Mouse (Mus musculus): ENCODE data around the gene Tgm1. TPM values are rescaled to one million over a fixed set of nuclear protein-coding genes. Genes with fewer than 3 reads are reported as not detected.

Tgm1 gene
- polyA plus RNA-seq, 1 experiment from 2014 or later: 3.0 TPM

GRCm38 (mm10) chr14:55730531-55731032 is 16.9 kb upstream of the Tgm1 start:
- Histone ChIP-seq H3K4me2 (no peak overlapping the region), H3K4me1 (replicated peaks; ENCODE audit: control insufficient read depth, insufficient read depth, low read length) (no peaks in the 10 kb centered on the region), H3K27me3 (replicated peaks; ENCODE audit: control insufficient read depth, insufficient read depth, low read length) (no peaks in the 10 kb centered on the region), H3K4me3 (ENCODE audit: low read depth, low read length) (no peak overlapping the region), H3K9ac (ENCODE audit: low read depth, low read length) (no peak overlapping the region), H3K9me3 (ENCODE audit: control insufficient read depth, low read length) (no peaks in the 10 kb centered on the region), H3K27ac (ENCODE audit: low read depth, low read length) (no peak overlapping the region), H3K36me3 (ENCODE audit: control insufficient read depth, insufficient read depth, low read length) (no peaks in the 10 kb centered on the region)
- no peak for ATAC-seq (replicated peaks; ENCODE audit: low FRiP score)
- 72% methylated on average over 7 of the region's 7 CpGs for WGBS
- no peak for DNase-seq (ENCODE audit: low spot score)

- no peak for DNase-seq (ENCODE audit: low spot score)
- Histone ChIP-seq H3K36me3 (ENCODE audit: control insufficient read depth, insufficient read depth, low read length) (no peaks in the 10 kb centered on the region), H3K27ac (ENCODE audit: low read depth, low read length) (no peak overlapping the region), H3K4me2 (no peak overlapping the region), H3K9ac (ENCODE audit: low read depth, low read length) (no peak overlapping the region), H3K4me3 (ENCODE audit: low read depth, low read length) (no peak overlapping the region), H3K4me1 (replicated peaks; ENCODE audit: control insufficient read depth, insufficient read depth, low read length) (no peaks in the 10 kb centered on the region), H3K9me3 (ENCODE audit: control insufficient read depth, low read length) (no peaks in the 10 kb centered on the region), H3K27me3 (replicated peaks; ENCODE audit: control insufficient read depth, insufficient read depth, low read length) (no peaks in the 10 kb centered on the region)
- ATAC-seq (replicated peaks; ENCODE audit: low FRiP score): no peak
- WGBS: 70% methylated on average over 7 of the region's 7 CpGs
Measured at GRCm38 (mm10) chr14:55730116-55730515, 16.4 kb upstream of the Tgm1 start.

- H3K27me3 ChIP-seq (replicated peaks; ENCODE audit: control insufficient read depth, insufficient read depth, low read length): no peaks in the 10 kb centered on the region
- H3K27ac ChIP-seq (ENCODE audit: low read depth, low read length): no peak overlapping the region
- no peaks in the 10 kb centered on the region for H3K36me3 ChIP-seq (ENCODE audit: control insufficient read depth, insufficient read depth, low read length)
- H3K9ac ChIP-seq (ENCODE audit: low read depth, low read length): no peak overlapping the region
- no peak overlapping the region for H3K4me2 ChIP-seq
- ATAC-seq (replicated peaks; ENCODE audit: low FRiP score) (no peak), DNase-seq (ENCODE audit: low spot score) (no peak)
- H3K4me3 ChIP-seq (ENCODE audit: low read depth, low read length): no peak overlapping the region
- H3K4me1 ChIP-seq (replicated peaks; ENCODE audit: control insufficient read depth, insufficient read depth, low read length): peaks cover 4% of the 10 kb centered on the region; the same call in 1 of the 2 replicates
- 61% methylated on average over 8 of the region's 8 CpGs for WGBS
- no peaks in the 10 kb centered on the region for H3K9me3 ChIP-seq (ENCODE audit: control insufficient read depth, low read length)
Measured at GRCm38 (mm10) chr14:55727889-55728685, 14.4 kb upstream of the Tgm1 start.

- H3K4me2 ChIP-seq: no peak overlapping the region
- no peak overlapping the region for H3K27ac ChIP-seq (ENCODE audit: low read depth, low read length)
- peaks cover 7% of the 10 kb centered on the region; the same call in 1 of the 2 replicates for H3K4me1 ChIP-seq (replicated peaks; ENCODE audit: control insufficient read depth, insufficient read depth, low read length)
- H3K36me3 ChIP-seq (ENCODE audit: control insufficient read depth, insufficient read depth, low read length): no peaks in the 10 kb centered on the region
- H3K4me3 ChIP-seq (ENCODE audit: low read depth, low read length): no peak overlapping the region
- H3K9me3 ChIP-seq (ENCODE audit: control insufficient read depth, low read length): no peaks in the 10 kb centered on the region
- H3K9ac ChIP-seq (ENCODE audit: low read depth, low read length): no peak overlapping the region
- ATAC-seq (replicated peaks; ENCODE audit: low FRiP score) (no peak), DNase-seq (ENCODE audit: low spot score) (no peak)
- H3K27me3 ChIP-seq (replicated peaks; ENCODE audit: control insufficient read depth, insufficient read depth, low read length): no peaks in the 10 kb centered on the region
Measured at GRCm38 (mm10) chr14:55726261-55726660, 12.5 kb upstream of the Tgm1 start.

GRCm38 (mm10) chr14:55724411-55724871 is 10.7 kb upstream of the Tgm1 start:
- DNase-seq (ENCODE audit: low spot score): no peak
- Histone ChIP-seq H3K4me2 (no peak overlapping the region), H3K27ac (ENCODE audit: low read depth, low read length) (no peak overlapping the region), H3K27me3 (replicated peaks; ENCODE audit: control insufficient read depth, insufficient read depth, low read length) (no peaks in the 10 kb centered on the region), H3K36me3 (ENCODE audit: control insufficient read depth, insufficient read depth, low read length) (0 out of 2 replicates have a peak, but pooled peaks cover 1% of the 10 kb centered on the region), H3K9ac (ENCODE audit: low read depth, low read length) (no peak overlapping the region), H3K9me3 (ENCODE audit: control insufficient read depth, low read length) (no peaks in the 10 kb centered on the region), H3K4me3 (ENCODE audit: low read depth, low read length) (no peak overlapping the region), H3K4me1 (replicated peaks; ENCODE audit: control insufficient read depth, insufficient read depth, low read length) (peaks cover 8% of the 10 kb centered on the region)
- ATAC-seq (replicated peaks; ENCODE audit: low FRiP score): no peak
- WGBS: 51% methylated on average over 8 of the region's 8 CpGs

- 86% methylated on average over 7 of the region's 7 CpGs for WGBS
- Histone ChIP-seq H3K36me3 (ENCODE audit: control insufficient read depth, insufficient read depth, low read length) (peaks cover 5% of the 10 kb centered on the region; the same call in 1 of the 2 replicates), H3K9ac (ENCODE audit: low read depth, low read length) (no peak overlapping the region), H3K4me2 (no peak overlapping the region), H3K27ac (ENCODE audit: low read depth, low read length) (no peak overlapping the region), H3K4me1 (replicated peaks; ENCODE audit: control insufficient read depth, insufficient read depth, low read length) (peaks cover 8% of the 10 kb centered on the region), H3K27me3 (replicated peaks; ENCODE audit: control insufficient read depth, insufficient read depth, low read length) (no peaks in the 10 kb centered on the region), H3K9me3 (ENCODE audit: control insufficient read depth, low read length) (no peaks in the 10 kb centered on the region), H3K4me3 (ENCODE audit: low read depth, low read length) (no peak overlapping the region)
- no peak for ATAC-seq (replicated peaks; ENCODE audit: low FRiP score)
- no peak for DNase-seq (ENCODE audit: low spot score)
Measured at GRCm38 (mm10) chr14:55723433-55723832, 9.7 kb upstream of the Tgm1 start.

GRCm38 (mm10) chr14:55722438-55722945 is 8.8 kb upstream of the Tgm1 start:
- Histone ChIP-seq H3K9ac (ENCODE audit: low read depth, low read length) (peak overlapping the region; percentile 20; the same call in 1 of the 2 replicates), H3K4me3 (ENCODE audit: low read depth, low read length) (peak overlapping the region; percentile 75), H3K4me1 (replicated peaks; ENCODE audit: control insufficient read depth, insufficient read depth, low read length) (peaks cover 8% of the 10 kb centered on the region), H3K27me3 (replicated peaks; ENCODE audit: control insufficient read depth, insufficient read depth, low read length) (no peaks in the 10 kb centered on the region), H3K9me3 (ENCODE audit: control insufficient read depth, low read length) (no peaks in the 10 kb centered on the region), H3K4me2 (peak overlapping the region; percentile 89), H3K27ac (ENCODE audit: low read depth, low read length) (0 out of 2 replicates have a peak overlapping the region, but pooled peaks have one; percentile 2), H3K36me3 (ENCODE audit: control insufficient read depth, insufficient read depth, low read length) (peaks cover 8% of the 10 kb centered on the region)
- WGBS: 39% methylated on average over 8 of the region's 8 CpGs
- ATAC-seq (replicated peaks; ENCODE audit: low FRiP score) (no peak; the same call in 1 of the 2 replicates), DNase-seq (ENCODE audit: low spot score) (no peak)

- H3K4me1 ChIP-seq (replicated peaks; ENCODE audit: control insufficient read depth, insufficient read depth, low read length): peaks cover 8% of the 10 kb centered on the region
Measured at GRCm38 (mm10) chr14:55721700-55722437, 8.1 kb upstream of the Tgm1 start, which contains the start of gene Rabggta. Gene Rabggta (minus strand): TSS chr14:55722263.

More at GRCm38 (mm10) chr14:55721700-55722437, 8.1 kb upstream of the Tgm1 start, which contains the start of gene Rabggta:
- H3K36me3 ChIP-seq (ENCODE audit: control insufficient read depth, insufficient read depth, low read length): peaks cover 10% of the 10 kb centered on the region
- H3K9me3 ChIP-seq (ENCODE audit: control insufficient read depth, low read length): no peaks in the 10 kb centered on the region
- H3K27me3 ChIP-seq (replicated peaks; ENCODE audit: control insufficient read depth, insufficient read depth, low read length): no peaks in the 10 kb centered on the region
- peak; percentile 94 for DNase-seq (ENCODE audit: low spot score)
- H3K4me2 ChIP-seq: peak within 1 kb of the TSS; percentile 89
- H3K9ac ChIP-seq (ENCODE audit: low read depth, low read length): peak within 1 kb of the TSS; percentile 76
- peak; percentile 94 for ATAC-seq (replicated peaks; ENCODE audit: low FRiP score)
- peak within 1 kb of the TSS; percentile 75 for H3K4me3 ChIP-seq (ENCODE audit: low read depth, low read length)
- WGBS: under 1% methylated on average over 50 of the region's 50 CpGs
- H3K27ac ChIP-seq (ENCODE audit: low read depth, low read length): peak within 1 kb of the TSS; percentile 76
